Mouse (Mus musculus): ENCODE measurements around the gene Mfap1b.
"Not testable (repeated sequence)": the region's sequence is repeated elsewhere in the genome, so short reads cannot be mapped to it uniquely, and the experiment has no call there.

The Mfap1b gene

GRCm38 (mm10) chr2:121472783-121473182 is 1.1 kb downstream of the Mfap1b start:
- not testable (repeated sequence) for DNase-seq (ENCODE audit: low read depth, low spot score)

- DNase-seq (ENCODE audit: low read depth, low spot score), result not testable (repeated sequence)
Observed at GRCm38 (mm10) chr2:121468982-121469381, 4.9 kb downstream of the Mfap1b start.

GRCm38 (mm10) chr2:121460071-121460470 is 13.8 kb downstream of the Mfap1b start:
- no peak for DNase-seq (ENCODE audit: low read depth, low spot score)

GRCm38 (mm10) chr2:121456692-121457642 is 16.9 kb downstream of the Mfap1b start, which contains the start of gene Serinc4:
Gene Serinc4 (minus strand): TSS chr2:121456781.
- peak; percentile 86 for DNase-seq (ENCODE audit: low read depth, low spot score)

- DNase-seq (ENCODE audit: low read depth, low spot score), result no peak
Observed at GRCm38 (mm10) chr2:121455534-121455933, 18.3 kb downstream of the Mfap1b start.

- DNase-seq (ENCODE audit: low read depth, low spot score), result no peak
Observed at GRCm38 (mm10) chr2:121453917-121454316, 19.9 kb downstream of the Mfap1b start.

GRCm38 (mm10) chr2:121452990-121453389 is 20.9 kb downstream of the Mfap1b start, which contains the start of gene Hypk:
Gene Hypk (plus strand): TSS chr2:121453290.
- DNase-seq (ENCODE audit: low read depth, low spot score), result no peak

- no peak for DNase-seq (ENCODE audit: low read depth, low spot score)
Observed at GRCm38 (mm10) chr2:121452361-121452760, 21.5 kb downstream of the Mfap1b start.

- peak; percentile 32 for DNase-seq (ENCODE audit: low read depth, low spot score)
Observed at GRCm38 (mm10) chr2:121450093-121450492, 23.8 kb downstream of the Mfap1b start.

- no peak for DNase-seq (ENCODE audit: low read depth, low spot score)
Observed at GRCm38 (mm10) chr2:121449545-121450011, 24.3 kb downstream of the Mfap1b start.

- DNase-seq (ENCODE audit: low read depth, low spot score), result peak; percentile 98
Observed at GRCm38 (mm10) chr2:121448739-121449535, 24.9 kb downstream of the Mfap1b start, which contains the start of gene Serf2. Gene Serf2 (plus strand): TSS chr2:121449195.

- no peak for DNase-seq (ENCODE audit: low read depth, low spot score)
Observed at GRCm38 (mm10) chr2:121448136-121448535, 25.7 kb downstream of the Mfap1b start.

GRCm38 (mm10) chr2:121447006-121447405 is 26.9 kb downstream of the Mfap1b start:
- no peak for DNase-seq (ENCODE audit: low read depth, low spot score)

- DNase-seq (ENCODE audit: low read depth, low spot score), result no peak
Observed at GRCm38 (mm10) chr2:121446506-121446905, 27.4 kb downstream of the Mfap1b start.

GRCm38 (mm10) chr2:121445117-121445516 is 28.8 kb downstream of the Mfap1b start:
- DNase-seq (ENCODE audit: low read depth, low spot score), result no peak

- no peak for DNase-seq (ENCODE audit: low read depth, low spot score)
Observed at GRCm38 (mm10) chr2:121444178-121444577, 29.7 kb downstream of the Mfap1b start, which contains the start of gene Ell3. Gene Ell3 (minus strand): TSS chr2:121444278.

GRCm38 (mm10) chr2:121443068-121443349 is 30.9 kb downstream of the Mfap1b start:
- peak; percentile 32 for DNase-seq (ENCODE audit: low read depth, low spot score)

GRCm38 (mm10) chr2:121442259-121443067 is 31.4 kb downstream of the Mfap1b start:
- peak; percentile 64 for DNase-seq (ENCODE audit: low read depth, low spot score)

GRCm38 (mm10) chr2:121441800-121442199 is 32.1 kb downstream of the Mfap1b start:
- no peak for DNase-seq (ENCODE audit: low read depth, low spot score)

- DNase-seq (ENCODE audit: low read depth, low spot score), result no peak
Observed at GRCm38 (mm10) chr2:121440834-121441605, 32.8 kb downstream of the Mfap1b start.
